Mouse (Mus musculus): ENCODE results near the gene Tmem135. TPM values are rescaled to one million over a fixed set of nuclear protein-coding genes. Genes with fewer than 3 reads are reported as not detected.

The Tmem135 gene
- polyA plus RNA-seq (2012) = 176 and 189 TPM in 2 replicates

DNA sequence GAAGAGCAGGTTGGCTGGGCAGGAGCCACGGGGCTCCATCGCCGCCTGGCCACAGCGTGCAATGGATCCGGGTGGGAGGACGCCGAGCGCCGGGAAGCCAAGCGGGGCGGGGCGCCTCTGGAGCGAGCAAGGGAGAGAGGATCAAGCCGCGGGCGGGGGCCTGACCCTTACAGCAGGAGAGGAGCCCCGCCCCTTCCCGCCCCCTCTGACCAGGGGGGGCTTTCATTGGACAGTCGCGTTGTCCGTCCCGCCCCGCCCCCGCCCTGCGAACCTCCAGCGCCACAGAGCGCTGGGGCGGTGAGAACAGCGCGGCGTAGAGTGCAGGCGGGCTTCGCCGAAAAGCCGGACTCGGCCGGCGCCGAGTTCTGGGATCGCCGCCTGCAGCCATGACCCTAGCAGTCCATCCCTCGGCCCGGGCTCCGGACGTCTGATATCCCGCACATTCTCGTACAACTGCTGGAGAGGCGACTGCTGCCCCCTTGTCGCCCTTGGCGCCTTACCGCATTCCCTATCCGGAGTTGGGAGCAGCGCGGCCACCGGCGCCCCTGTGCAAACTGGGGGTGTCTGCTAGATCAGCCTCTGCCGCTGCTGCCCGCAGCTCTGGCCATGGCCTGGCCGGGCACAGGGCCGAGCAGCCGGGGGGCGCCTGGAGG, at the start of gene Tmem135, which contains the start of gene Fzd4:
Gene Tmem135 (minus strand): TSS at position 142 of the 653 bp plus-strand sequence.
Gene Fzd4 (plus strand): TSS at position 275 of the 653 bp plus-strand sequence.
- no peak for TF ChIP-seq GATA1 (IDR thresholded peaks at IDR 0.05; ENCODE audit: low read length)

DNA sequence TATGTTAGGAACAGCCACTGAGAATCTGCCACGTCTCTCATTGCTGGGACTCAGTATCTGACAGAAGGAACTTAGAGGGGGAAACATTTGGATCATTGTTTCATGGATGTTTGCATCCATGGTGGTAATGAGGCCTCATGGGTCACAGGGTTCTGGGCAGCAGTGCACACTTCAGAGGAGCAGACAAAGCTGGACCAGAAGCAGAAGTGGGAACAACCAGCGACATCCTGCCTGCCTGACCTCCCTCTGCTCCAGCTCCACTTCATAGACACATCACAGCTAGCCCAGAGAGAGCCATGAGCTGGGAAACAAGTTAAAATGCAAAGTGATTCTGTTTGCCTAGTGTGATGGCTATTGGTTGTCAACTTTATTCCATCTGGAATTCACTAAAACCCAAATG, 46.3 kb upstream of the Tmem135 start:
- no peak for TF ChIP-seq GATA1 (IDR thresholded peaks at IDR 0.05; ENCODE audit: low read length)

DNA sequence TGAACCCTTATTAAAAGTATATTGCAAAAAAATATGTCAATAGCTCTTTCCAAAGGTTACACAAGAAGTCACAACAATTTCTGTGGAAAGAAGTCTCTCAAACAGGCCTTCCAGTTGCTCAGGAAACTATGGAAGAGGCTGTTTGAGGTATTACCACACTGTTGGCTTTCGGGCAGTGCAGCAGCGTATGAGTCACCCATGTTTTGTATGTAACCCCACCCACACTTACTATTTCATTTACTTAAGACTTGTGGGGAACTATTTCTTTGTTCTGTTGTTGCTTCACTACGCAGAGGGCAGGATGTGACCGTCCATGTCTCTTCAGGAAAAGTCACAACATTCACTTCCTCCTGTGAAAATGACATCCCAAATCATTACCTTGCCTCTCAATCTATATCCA, 41.1 kb upstream of the Tmem135 start:
- no peak for TF ChIP-seq GATA1 (IDR thresholded peaks at IDR 0.05; ENCODE audit: low read length)

- no peak for TF ChIP-seq GATA1 (IDR thresholded peaks at IDR 0.05; ENCODE audit: low read length)
Measured at GRCm38 (mm10) chr7:89442242-89442641, 38.2 kb upstream of the Tmem135 start.

- TF ChIP-seq GATA1 (IDR thresholded peaks at IDR 0.05; ENCODE audit: low read length) = no peak
Measured at GRCm38 (mm10) chr7:89441291-89441690, 37.3 kb upstream of the Tmem135 start.

DNA sequence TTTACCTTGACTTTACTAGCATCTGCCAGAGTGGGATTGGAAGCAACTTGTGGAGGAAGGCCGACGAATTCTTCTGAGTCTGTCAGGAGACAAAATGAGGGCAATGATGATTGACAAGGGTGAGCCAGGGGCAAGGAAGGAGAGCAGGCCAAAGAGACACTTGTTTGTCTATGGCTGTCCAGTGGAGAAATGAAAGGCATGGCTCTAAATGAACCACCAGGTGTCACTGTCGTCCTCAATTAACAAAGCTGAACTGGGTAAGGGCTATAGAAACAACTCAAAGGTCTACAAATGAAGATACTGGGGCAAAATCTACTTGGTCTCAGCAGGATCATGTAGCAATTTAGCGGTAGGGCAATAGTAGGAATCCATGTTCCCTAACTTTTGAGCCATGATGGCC, 33.6 kb upstream of the Tmem135 start:
- no peak for TF ChIP-seq GATA1 (IDR thresholded peaks at IDR 0.05; ENCODE audit: low read length)

DNA sequence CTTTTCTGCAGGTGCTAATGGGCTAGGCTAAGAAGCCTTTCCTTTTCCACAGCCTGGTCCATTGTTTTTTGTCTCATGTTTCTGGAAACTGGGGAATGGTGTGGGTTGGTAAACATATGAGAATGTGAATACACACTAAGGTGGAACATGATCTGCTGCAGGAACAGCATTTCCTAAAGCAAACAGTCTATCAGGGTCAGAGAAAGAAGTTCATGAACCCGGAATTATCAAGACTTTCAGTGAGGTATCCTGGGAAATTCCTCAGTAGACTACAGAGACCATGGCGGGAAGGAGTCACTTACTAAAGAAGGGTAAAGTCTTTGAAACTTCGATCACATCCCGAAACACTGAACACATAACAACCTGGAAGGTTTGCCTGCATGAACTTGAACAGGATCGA, 32.4 kb upstream of the Tmem135 start:
- no peak for TF ChIP-seq GATA1 (IDR thresholded peaks at IDR 0.05; ENCODE audit: low read length)

- TF ChIP-seq GATA1 (IDR thresholded peaks at IDR 0.05; ENCODE audit: low read length) = no peak
Measured at GRCm38 (mm10) chr7:89433893-89434616, 30.0 kb upstream of the Tmem135 start.

- TF ChIP-seq GATA1 (IDR thresholded peaks at IDR 0.05; ENCODE audit: low read length) = no peak
Measured at GRCm38 (mm10) chr7:89433193-89433892, 29.3 kb upstream of the Tmem135 start.

- no peak for TF ChIP-seq GATA1 (IDR thresholded peaks at IDR 0.05; ENCODE audit: low read length)
Measured at GRCm38 (mm10) chr7:89431185-89431584, 27.2 kb upstream of the Tmem135 start.

DNA sequence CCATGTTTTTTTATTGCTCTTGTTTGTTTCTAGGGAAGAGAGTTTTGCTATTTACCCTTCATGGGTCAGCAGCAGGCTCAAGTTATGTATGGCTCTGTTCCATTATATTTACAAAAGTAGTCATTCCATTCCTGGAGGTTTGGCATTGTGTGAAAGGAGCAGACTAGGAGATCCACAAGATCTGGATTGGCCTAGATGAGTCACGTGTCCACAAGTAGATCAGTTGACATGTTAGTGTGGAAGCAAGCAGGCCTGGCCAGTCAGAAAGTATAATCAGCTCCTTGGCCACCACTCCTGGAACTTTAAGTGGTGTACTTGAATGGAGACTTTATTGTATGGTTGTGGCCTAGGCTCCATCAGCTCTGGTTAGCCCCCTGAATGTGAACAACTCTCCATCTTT, 25.3 kb upstream of the Tmem135 start:
- TF ChIP-seq GATA1 (IDR thresholded peaks at IDR 0.05; ENCODE audit: low read length) = no peak

- TF ChIP-seq GATA1 (IDR thresholded peaks at IDR 0.05; ENCODE audit: low read length) = no peak
Measured at GRCm38 (mm10) chr7:89428804-89429203, 24.8 kb upstream of the Tmem135 start.

GRCm38 (mm10) chr7:89427101-89427500, 23.1 kb upstream of the Tmem135 start:
- TF ChIP-seq GATA1 (IDR thresholded peaks at IDR 0.05; ENCODE audit: low read length) = no peak

GRCm38 (mm10) chr7:89425803-89426725, 22.0 kb upstream of the Tmem135 start:
- no peak for TF ChIP-seq GATA1 (IDR thresholded peaks at IDR 0.05; ENCODE audit: low read length)

GRCm38 (mm10) chr7:89424659-89425058, 20.6 kb upstream of the Tmem135 start:
- no peak for TF ChIP-seq GATA1 (IDR thresholded peaks at IDR 0.05; ENCODE audit: low read length)
